Mouse (Mus musculus) G1E-ER4 (cell line): ENCODE data around the gene Selenos. TPM values are rescaled to one million over a fixed set of nuclear protein-coding genes. Genes with fewer than 3 reads are reported as not detected.

Source experiments
- GATA1 ChIP-seq: IDR thresholded peaks from one replicate; pipeline ENCODE4 v1.8.0; 2012; ENCODE audit warnings: low read length, inconsistent platforms
- polyA plus RNA-seq: library from polyadenylated mRNA; stranded (reverse); fragments of >175 nt; gene quantifications from 2 replicates; pipeline ENCODE4 v1.2.3, GENCODE M21; 2012

The Selenos gene
- polyA plus RNA-seq, 1 experiment: 50.6 TPM

DNA sequence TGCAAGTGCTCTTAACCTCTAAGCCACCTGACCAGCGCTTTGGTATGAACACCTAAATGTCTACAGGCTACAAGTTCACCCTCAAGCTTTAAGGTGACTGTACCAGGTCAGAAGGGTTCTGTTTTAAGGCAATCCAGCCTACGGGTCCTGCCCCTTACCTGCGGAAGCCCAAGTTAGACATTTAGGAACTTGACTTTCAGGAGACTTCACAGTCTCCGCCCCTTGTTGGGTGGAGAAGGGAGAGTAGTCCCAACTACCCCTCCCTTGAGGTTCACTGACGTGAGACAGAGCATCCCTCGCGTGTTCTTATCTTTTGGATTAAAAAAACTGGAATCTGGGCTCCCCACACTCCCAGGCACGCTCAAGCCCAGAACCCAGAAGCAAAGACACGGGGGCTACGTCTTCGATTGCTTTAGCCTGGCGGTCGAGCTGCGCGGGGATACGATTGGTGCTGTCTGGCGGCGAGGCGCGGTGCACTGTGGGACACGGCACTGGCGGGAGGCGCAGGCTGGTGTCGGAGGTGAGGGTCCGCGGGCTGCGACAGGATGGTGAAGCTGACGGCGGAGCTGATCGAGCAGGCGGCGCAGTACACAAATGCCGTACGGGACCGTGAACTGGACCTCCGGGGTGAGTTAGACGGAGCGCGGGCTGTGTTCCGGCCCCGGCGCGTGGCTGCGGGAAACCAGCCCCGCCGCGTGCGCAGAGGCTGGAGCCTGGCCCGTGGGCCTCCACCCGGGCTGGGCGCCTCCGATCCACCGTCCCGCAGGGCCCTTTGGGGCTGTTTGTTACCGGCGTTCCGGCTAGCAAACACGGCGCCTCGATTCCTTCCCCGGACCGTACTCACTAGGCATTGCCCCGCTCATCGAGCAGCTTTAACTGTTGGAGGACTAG is 19.1 kb upstream of the Selenos start:
- no peak for TF ChIP-seq GATA1

GRCm38 (mm10) chr7:66061057-66061456 is 18.4 kb upstream of the Selenos start:
- TF ChIP-seq GATA1: no peak

DNA sequence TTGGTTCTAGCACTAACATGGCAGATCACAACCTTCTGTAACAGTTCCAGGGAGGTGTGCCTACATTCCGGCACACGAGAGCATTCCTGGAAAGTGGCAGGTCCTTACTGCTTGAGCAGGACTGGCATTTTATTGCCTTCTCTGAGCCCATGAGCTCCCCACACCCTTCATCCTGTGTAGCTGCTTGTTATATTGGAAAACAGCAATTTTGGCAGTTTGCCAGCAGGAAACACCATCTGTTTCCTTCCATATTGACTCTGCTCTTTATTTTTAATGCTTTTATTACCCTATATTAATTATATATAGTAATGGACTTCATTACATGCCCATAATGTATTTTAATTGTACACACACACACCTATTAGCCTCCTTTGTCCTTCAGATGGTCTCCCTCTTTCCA is 3.0 kb upstream of the Selenos start:
- no peak for TF ChIP-seq GATA1

DNA sequence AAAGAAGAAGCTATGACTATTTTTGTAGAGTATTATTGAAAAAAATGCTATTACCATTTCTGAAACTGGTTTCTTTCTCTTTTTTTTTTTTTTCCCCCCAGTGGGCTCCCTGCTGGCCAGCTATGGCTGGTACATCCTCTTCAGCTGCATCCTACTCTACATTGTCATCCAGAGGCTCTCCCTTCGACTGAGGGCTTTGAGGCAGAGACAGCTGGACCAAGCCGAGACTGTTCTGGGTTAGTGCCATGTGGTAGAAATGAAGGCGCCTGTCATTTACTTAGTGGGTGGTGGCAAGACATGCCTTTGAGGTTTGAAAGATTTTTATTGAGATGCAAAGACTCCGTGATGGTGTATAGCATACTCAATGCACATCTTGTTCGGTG is 773 bp downstream of the Selenos start:
- TF ChIP-seq GATA1: no peak

- no peak for TF ChIP-seq GATA1
Measured at GRCm38 (mm10) chr7:66083757-66084156, 4.3 kb downstream of the Selenos start.

DNA sequence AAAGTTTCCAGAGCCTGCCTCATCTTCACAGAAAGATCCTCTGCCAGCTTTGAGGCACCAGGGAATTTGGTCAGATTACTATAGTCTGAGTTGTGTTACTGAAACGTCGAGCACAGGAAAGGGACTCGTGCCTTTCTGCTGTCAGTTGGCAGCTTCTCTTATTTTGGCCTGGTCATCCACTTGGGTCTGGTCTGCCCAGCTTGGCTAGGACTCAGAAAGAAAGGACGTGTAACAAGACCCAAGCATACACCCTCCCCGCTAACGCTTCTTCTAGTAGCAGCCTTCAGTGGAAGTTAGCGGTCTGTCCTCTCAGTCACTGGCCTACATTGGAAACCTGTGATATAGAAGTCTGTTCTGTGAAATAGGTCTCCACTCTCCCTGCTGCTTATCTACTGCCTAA is 5.1 kb downstream of the Selenos start:
- TF ChIP-seq GATA1: no peak

GRCm38 (mm10) chr7:66087652-66088051 is 8.2 kb downstream of the Selenos start:
- no peak for TF ChIP-seq GATA1

DNA sequence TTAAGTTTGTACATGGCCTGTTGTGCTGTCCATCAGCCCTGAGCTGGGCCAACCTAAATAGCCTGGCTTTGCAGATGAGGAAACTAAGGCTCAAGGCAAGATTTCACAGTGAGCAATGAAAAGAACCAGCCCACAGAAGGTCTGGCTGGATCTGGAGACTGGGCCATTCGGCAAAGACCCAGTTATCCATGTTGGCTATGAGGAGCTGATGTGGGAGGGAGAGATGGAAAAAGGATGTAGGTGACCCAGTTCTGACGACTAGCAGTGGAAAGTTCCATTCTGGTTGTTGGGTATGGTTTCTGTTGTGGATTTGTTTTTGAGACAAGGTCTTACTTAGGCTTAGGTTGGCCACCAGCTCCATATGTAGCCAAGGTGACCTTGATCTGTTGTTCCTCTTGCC is 8.6 kb downstream of the Selenos start:
- TF ChIP-seq GATA1: no peak

GRCm38 (mm10) chr7:66090676-66091190 is 11.3 kb downstream of the Selenos start:
- TF ChIP-seq GATA1: no peak

- TF ChIP-seq GATA1: no peak
Measured at GRCm38 (mm10) chr7:66091553-66091952, 12.1 kb downstream of the Selenos start.

DNA sequence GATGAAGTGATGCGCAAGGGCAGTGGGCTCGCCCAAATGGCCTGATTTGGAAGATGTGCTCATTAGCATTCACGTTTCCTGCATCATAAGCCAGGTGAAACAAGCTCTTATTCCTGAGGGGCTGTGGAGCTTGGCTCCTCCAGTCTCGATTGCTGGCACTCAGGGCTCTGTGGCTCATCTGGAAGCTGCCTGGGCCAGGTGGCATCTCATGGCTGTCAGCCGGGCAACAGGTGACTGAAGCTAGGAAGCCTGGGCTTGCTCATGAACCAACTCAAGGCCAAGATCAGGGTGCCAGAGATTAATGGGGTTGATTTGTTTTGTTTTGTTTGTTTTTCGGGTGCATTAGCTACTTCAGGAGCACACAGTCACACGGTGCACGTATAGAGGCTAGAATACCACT is 13.2 kb downstream of the Selenos start:
- no peak for TF ChIP-seq GATA1

- TF ChIP-seq GATA1: no peak
Measured at GRCm38 (mm10) chr7:66094141-66094540, 14.7 kb downstream of the Selenos start.

GRCm38 (mm10) chr7:66098803-66099202 is 19.4 kb downstream of the Selenos start:
- TF ChIP-seq GATA1: no peak

DNA sequence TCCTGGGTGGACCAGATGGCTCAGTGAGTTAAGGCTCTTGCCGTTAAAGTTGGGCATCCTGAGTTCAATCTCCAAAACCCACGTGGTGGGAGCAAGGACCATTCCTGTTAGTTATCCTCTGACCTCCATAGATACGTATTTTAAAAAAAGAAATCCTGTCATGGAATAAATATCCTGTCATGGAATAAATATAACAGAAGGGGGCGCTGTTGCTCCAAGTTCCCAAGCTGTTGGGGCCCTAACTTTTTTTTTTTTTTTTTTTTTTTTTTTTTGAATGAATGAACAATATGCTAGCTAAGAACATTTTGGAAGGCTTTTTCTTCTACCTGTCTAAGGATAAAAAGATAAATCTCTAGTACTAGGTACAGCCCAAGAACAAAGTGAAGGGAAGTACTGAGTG is 22.4 kb downstream of the Selenos start:
- TF ChIP-seq GATA1: no peak

DNA sequence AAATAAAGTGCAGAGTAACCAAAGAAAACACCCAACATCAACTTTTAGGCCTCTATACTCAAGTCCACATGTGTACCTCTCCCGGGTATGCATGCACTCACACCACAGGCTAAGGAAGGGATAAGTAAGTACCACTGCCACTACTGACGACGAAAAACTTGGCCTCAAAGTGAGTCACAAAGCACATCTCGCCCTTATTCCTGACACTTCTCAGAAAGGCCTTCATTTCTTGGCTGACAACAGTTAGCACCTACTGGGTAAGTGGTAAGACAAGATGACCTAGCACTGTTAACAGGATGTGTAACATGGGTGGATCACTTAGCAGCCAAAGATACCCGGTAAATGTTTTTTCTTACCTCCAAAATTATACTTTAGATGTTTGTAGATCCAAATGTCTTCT is 25.1 kb downstream of the Selenos start:
- no peak for TF ChIP-seq GATA1

DNA sequence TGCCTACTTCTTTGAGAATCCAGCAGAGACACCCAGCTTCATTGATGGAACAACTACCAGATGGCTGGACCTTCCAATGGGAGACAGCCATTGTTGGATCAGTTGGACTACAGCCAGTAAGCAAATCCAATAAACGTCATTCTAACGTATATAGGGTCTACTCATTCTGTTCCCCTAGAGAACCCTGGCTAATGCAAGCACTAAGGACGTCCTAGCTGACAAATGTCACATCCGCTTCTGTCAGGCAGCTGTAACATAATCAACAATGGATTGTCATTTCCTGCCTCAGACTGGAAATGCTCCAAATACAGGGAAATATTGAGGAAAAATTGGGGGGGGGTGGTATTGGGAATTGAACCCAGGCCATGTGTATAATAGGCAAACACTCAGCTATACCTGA is 26.3 kb downstream of the Selenos start:
- TF ChIP-seq GATA1: no peak

- TF ChIP-seq GATA1: no peak
Measured at GRCm38 (mm10) chr7:66106581-66107056, 27.2 kb downstream of the Selenos start.
